Mouse (Mus musculus): ENCODE data around the gene Olfr709-ps1. TPM values are rescaled to one million over a fixed set of nuclear protein-coding genes. Genes with fewer than 3 reads are reported as not detected.

The Olfr709-ps1 gene
- polyA plus RNA-seq, 1 experiment from 2014 or later, result not detected

DNA sequence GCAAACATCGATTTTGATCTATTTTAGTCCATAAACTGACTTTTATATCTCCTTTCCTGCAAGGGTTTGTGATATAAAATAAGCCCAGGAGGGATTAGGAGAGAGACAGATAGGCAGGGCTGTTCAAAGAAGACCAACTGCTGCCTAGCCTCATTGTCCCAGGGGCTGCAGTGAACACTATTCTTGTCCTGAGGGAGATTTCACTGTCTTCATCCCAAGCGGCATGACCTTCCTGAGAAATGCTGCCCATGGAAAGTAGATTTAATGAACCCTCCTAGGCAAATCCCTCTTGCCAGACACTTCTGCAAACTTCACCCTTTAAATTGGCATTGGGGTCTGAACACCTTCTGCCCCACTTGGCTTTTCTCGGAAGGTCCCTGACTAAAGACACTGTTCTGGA is 55.2 kb downstream of the Olfr709-ps1 start, which contains the start of gene Olfr705:
TSS of gene Olfr705 (minus strand) at position 101 of the 400 bp plus-strand sequence.
- no peak for ATAC-seq (ENCODE audit: low read depth)
- Histone ChIP-seq H3K27me3 (ENCODE audit: control insufficient read depth, insufficient read depth, low read depth, low read length) (no peaks in the 10 kb centered on the region), H3K9me3 (replicated peaks; ENCODE audit: control insufficient read depth, low read length) (no peaks in the 10 kb centered on the region), H3K4me1 (ENCODE audit: control insufficient read depth, low read depth, low read length) (no peaks in the 10 kb centered on the region), H3K27ac (ENCODE audit: low read length) (no peak within 1 kb of the TSS), H3K9ac (ENCODE audit: low read depth, low read length) (no peak within 1 kb of the TSS), H3K4me2 (ENCODE audit: low read depth, low read length) (no peak within 1 kb of the TSS), H3K4me3 (ENCODE audit: low read depth, low read length) (no peak within 1 kb of the TSS), H3K36me3 (ENCODE audit: control insufficient read depth, insufficient read depth) (no peaks in the 10 kb centered on the region)
- 48% methylated on average over 3 of the region's 3 CpGs for WGBS (ENCODE audit: insufficient replicate concordance)

Other genes starting within 250 kb of the Olfr709-ps1 start
- gene Olfr694, start 240.4 kb downstream of the Olfr709-ps1 start, polyA plus RNA-seq (2015; fragmentation: Nextera tagmentation; extraction: Ambion mirVana), result not detected in 2 replicates
- not detected in 2 replicates for gene Olfr695, start 215.8 kb downstream of the Olfr709-ps1 start, polyA plus RNA-seq (2015; fragmentation: Nextera tagmentation; extraction: Ambion mirVana)
- gene Olfr697, start 189.8 kb downstream of the Olfr709-ps1 start, polyA plus RNA-seq (2015; fragmentation: Nextera tagmentation; extraction: Ambion mirVana), result not detected in 2 replicates
- not detected in 2 replicates for gene Olfr698, start 176.8 kb downstream of the Olfr709-ps1 start, polyA plus RNA-seq (2015; fragmentation: Nextera tagmentation; extraction: Ambion mirVana)
- gene Olfr699, start 139.0 kb downstream of the Olfr709-ps1 start, polyA plus RNA-seq (2015; fragmentation: Nextera tagmentation; extraction: Ambion mirVana), result not detected in 2 replicates
- not detected in 2 replicates for gene Olfr700, start 123.4 kb downstream of the Olfr709-ps1 start, polyA plus RNA-seq (2015; fragmentation: Nextera tagmentation; extraction: Ambion mirVana)
- not detected in 2 replicates for gene Olfr701, start 118.1 kb downstream of the Olfr709-ps1 start, polyA plus RNA-seq (2015; fragmentation: Nextera tagmentation; extraction: Ambion mirVana)
- gene Olfr702, start 98.3 kb downstream of the Olfr709-ps1 start, polyA plus RNA-seq (2015; fragmentation: Nextera tagmentation; extraction: Ambion mirVana), result not detected in 2 replicates
- not detected in 2 replicates for gene Olfr703, start 88.9 kb downstream of the Olfr709-ps1 start, polyA plus RNA-seq (2015; fragmentation: Nextera tagmentation; extraction: Ambion mirVana)
- gene Olfr704, start 69.0 kb downstream of the Olfr709-ps1 start, polyA plus RNA-seq (2015; fragmentation: Nextera tagmentation; extraction: Ambion mirVana), result not detected in 2 replicates
- not detected in 2 replicates for gene Olfr705, start 55.3 kb downstream of the Olfr709-ps1 start, polyA plus RNA-seq (2015; fragmentation: Nextera tagmentation; extraction: Ambion mirVana)
- not detected in 2 replicates for gene Olfr706, start 44.1 kb downstream of the Olfr709-ps1 start, polyA plus RNA-seq (2015; fragmentation: Nextera tagmentation; extraction: Ambion mirVana)
- gene Olfr707, start 31.0 kb downstream of the Olfr709-ps1 start, polyA plus RNA-seq (2015; fragmentation: Nextera tagmentation; extraction: Ambion mirVana), result not detected in 2 replicates
- gene Olfr1532-ps1, start 24.2 kb downstream of the Olfr709-ps1 start, polyA plus RNA-seq (2015; fragmentation: Nextera tagmentation; extraction: Ambion mirVana), result not detected in 2 replicates
- not detected in 2 replicates for gene Olfr710, start 16.1 kb upstream of the Olfr709-ps1 start, polyA plus RNA-seq (2015; fragmentation: Nextera tagmentation; extraction: Ambion mirVana)
- not detected in 2 replicates for gene Olfr6, start 31.7 kb upstream of the Olfr709-ps1 start, polyA plus RNA-seq (2015; fragmentation: Nextera tagmentation; extraction: Ambion mirVana)
- not detected in 2 replicates for gene Olfr711, start 43.2 kb upstream of the Olfr709-ps1 start, polyA plus RNA-seq (2015; fragmentation: Nextera tagmentation; extraction: Ambion mirVana)
- gene Olfr2, start 73.9 kb upstream of the Olfr709-ps1 start, polyA plus RNA-seq (2015; fragmentation: Nextera tagmentation; extraction: Ambion mirVana), result not detected in 2 replicates
- gene Olfr713, start 99.0 kb upstream of the Olfr709-ps1 start, polyA plus RNA-seq (2015; fragmentation: Nextera tagmentation; extraction: Ambion mirVana), result not detected in 2 replicates
- not detected in 2 replicates for gene Olfr714, start 138.8 kb upstream of the Olfr709-ps1 start, polyA plus RNA-seq (2015; fragmentation: Nextera tagmentation; extraction: Ambion mirVana)
- not detected in 2 replicates for gene Olfr17, start 161.0 kb upstream of the Olfr709-ps1 start, polyA plus RNA-seq (2015; fragmentation: Nextera tagmentation; extraction: Ambion mirVana)
- gene Olfr715b, start 178.2 kb upstream of the Olfr709-ps1 start, polyA plus RNA-seq (2015; fragmentation: Nextera tagmentation; extraction: Ambion mirVana), result not detected in 2 replicates
- not detected in 2 replicates for gene Olfr715, start 198.9 kb upstream of the Olfr709-ps1 start, polyA plus RNA-seq (2015; fragmentation: Nextera tagmentation; extraction: Ambion mirVana)
- not detected in 2 replicates for gene Olfr716, start 206.1 kb upstream of the Olfr709-ps1 start, polyA plus RNA-seq (2015; fragmentation: Nextera tagmentation; extraction: Ambion mirVana)
- gene Nlrp14, start 234.8 kb upstream of the Olfr709-ps1 start, polyA plus RNA-seq (2015; fragmentation: Nextera tagmentation; extraction: Ambion mirVana), result not detected in 2 replicates